Mouse (Mus musculus) kidney, embryonic 14.5 days (tissue): ENCODE results near the gene Krtap4-8. TPM values are rescaled to one million over a fixed set of nuclear protein-coding genes. Genes with fewer than 3 reads are reported as not detected.
"Not testable (repeated sequence)": the region's sequence is repeated elsewhere in the genome, so short reads cannot be mapped to it uniquely, and the experiment has no call there.

Experiments used
- ATAC-seq: fragments of 200-750 bp; cut with Nextera tagmentation; 2 replicates; pipeline ENCODE4 v1.8.0; 2017; ENCODE audit warnings: moderate number of reproducible peaks, mild to moderate bottlenecking, moderate TSS enrichment, moderate library complexity; ENCODE audit not compliant: low FRiP score, low TSS enrichment
- H3K27ac ChIP-seq: fragments of 300-500 bp; sonication (generic); 2 replicates; pipeline ENCODE4 v1.5.1; 2014; ENCODE audit warnings: low read depth, mild to moderate bottlenecking, low read length, moderate library complexity, mixed read lengths
- H3K27me3 ChIP-seq: fragments of 300-500 bp; sonication (generic); 2 replicates; pipeline ENCODE4 v1.6.1; 2014; ENCODE audit warnings: mild to moderate bottlenecking, low read length; ENCODE audit not compliant: control insufficient read depth, insufficient read depth
- H3K36me3 ChIP-seq: fragments of 300-500 bp; sonication (generic); 2 replicates; pipeline ENCODE4 v1.6.1; 2014; ENCODE audit warnings: low read length, mixed read lengths; ENCODE audit not compliant: control insufficient read depth, insufficient read depth
- H3K4me1 ChIP-seq: fragments of 300-500 bp; sonication (generic); 2 replicates; pipeline ENCODE4 v1.6.1; 2014; ENCODE audit warnings: low read length, mixed read lengths; ENCODE audit not compliant: control insufficient read depth, insufficient read depth
- H3K4me2 ChIP-seq: fragments of 300-500 bp; sonication (generic); replicated peaks from 2 replicates; pipeline ENCODE4 v1.6.1; 2014; ENCODE audit warnings: low read depth, mild to moderate bottlenecking, low read length
- H3K4me3 ChIP-seq: fragments of 300-500 bp; sonication (generic); 2 replicates; pipeline ENCODE4 v1.5.1; 2014; ENCODE audit warnings: mild to moderate bottlenecking, low read length
- H3K9ac ChIP-seq: fragments of 300-500 bp; sonication (generic); 2 replicates; pipeline ENCODE4 v1.6.1; 2014; ENCODE audit warnings: low read depth, mild to moderate bottlenecking, low read length, moderate library complexity
- H3K9me3 ChIP-seq: fragments of 300-500 bp; sonication (generic); 2 replicates; pipeline ENCODE4 v1.6.1; 2016; ENCODE audit warnings: low read length; ENCODE audit not compliant: control insufficient read depth
- WGBS: fragments of 180-500 bp; shearing (Covaris S2); extraction: QIAGEN DNeasy Blood & Tissue Kit; methylation state at CpG from one replicate; pipeline ENCODE4 v1.1.7; 2014; 5-methylcytosine and 5-hydroxymethylcytosine counted together
- polyA plus RNA-seq: library from polyadenylated mRNA; unstranded; fragments of >200 nt; fragmentation: Nextera tagmentation; extraction: Ambion mirVana; gene quantifications from 2 replicates; pipeline ENCODE4 v1.2.1, GENCODE M21; 2014

The Krtap4-8 gene
- polyA plus RNA-seq = not detected in 2 replicates

GRCm38 (mm10) chr11:99780604-99781003, at the start of gene Krtap4-8:
TSS of gene Krtap4-8 (minus strand) at chr11:99780704.
- Histone ChIP-seq H3K4me1 (no peaks in the 10 kb centered on the region), H3K4me3 (no peak within 1 kb of the TSS), H3K27ac (no peak within 1 kb of the TSS), H3K4me2 (no peak within 1 kb of the TSS), H3K27me3 (no peaks in the 10 kb centered on the region), H3K9ac (no peak within 1 kb of the TSS), H3K36me3 (no peaks in the 10 kb centered on the region), H3K9me3 (no peaks in the 10 kb centered on the region)
- 98% methylated on average over 2 of the region's 2 CpGs for WGBS
- no peak for ATAC-seq

- WGBS = 88% methylated on average over 2 of the region's 2 CpGs
- H3K9ac ChIP-seq, H3K27ac ChIP-seq, H3K4me2 ChIP-seq, ATAC-seq, H3K4me3 ChIP-seq, H3K4me1 ChIP-seq, H3K9me3 ChIP-seq, H3K27me3 ChIP-seq, H3K36me3 ChIP-seq: not testable (repeated sequence)
These were observed 35.1 kb upstream of the Krtap4-8 start, which contains the start of gene Gm11564 for GRCm38 (mm10) chr11:99815566-99815965. TSS of gene Gm11564 (minus strand) at chr11:99815666.

- not testable (repeated sequence) for H3K4me1 ChIP-seq, H3K4me3 ChIP-seq, H3K9ac ChIP-seq, H3K9me3 ChIP-seq, H3K4me2 ChIP-seq, H3K36me3 ChIP-seq, H3K27me3 ChIP-seq, H3K27ac ChIP-seq, ATAC-seq
These were observed 29.3 kb upstream of the Krtap4-8 start, which contains the start of gene Krtap4-13 for GRCm38 (mm10) chr11:99809792-99810191. TSS of gene Krtap4-13 (minus strand) at chr11:99809892.

- not testable (repeated sequence) for H3K4me2 ChIP-seq, H3K27ac ChIP-seq, H3K27me3 ChIP-seq, H3K4me3 ChIP-seq, H3K36me3 ChIP-seq, H3K9me3 ChIP-seq, H3K4me1 ChIP-seq, ATAC-seq, H3K9ac ChIP-seq
- no CpG with 5 or more reads among the region's 1 CpGs for WGBS
These were observed 23.8 kb upstream of the Krtap4-8 start, which contains the start of gene Gm11554 for GRCm38 (mm10) chr11:99804346-99804745. TSS of gene Gm11554 (minus strand) at chr11:99804446.

- H3K4me2 ChIP-seq, H3K9ac ChIP-seq, ATAC-seq, H3K36me3 ChIP-seq, H3K4me3 ChIP-seq, H3K9me3 ChIP-seq, H3K27ac ChIP-seq, H3K4me1 ChIP-seq, H3K27me3 ChIP-seq: not testable (repeated sequence)
- no CpG with 5 or more reads among the region's 1 CpGs for WGBS
These were observed 18.3 kb upstream of the Krtap4-8 start, which contains the start of gene Gm11569 for GRCm38 (mm10) chr11:99798832-99799231. TSS of gene Gm11569 (minus strand) at chr11:99798932.

GRCm38 (mm10) chr11:99793367-99793766, 12.9 kb upstream of the Krtap4-8 start, which contains the start of gene Gm11596:
TSS of gene Gm11596 (minus strand) at chr11:99793467.
- Histone ChIP-seq H3K27ac (no peak within 1 kb of the TSS), H3K4me3 (no peak within 1 kb of the TSS), H3K36me3 (no peaks in the 10 kb centered on the region), H3K9me3 (no peaks in the 10 kb centered on the region), H3K9ac (no peak within 1 kb of the TSS), H3K4me1 (no peaks in the 10 kb centered on the region), H3K4me2 (no peak within 1 kb of the TSS), H3K27me3 (no peaks in the 10 kb centered on the region)
- ATAC-seq = no peak
- 83% methylated on average over 2 of the region's 2 CpGs for WGBS

GRCm38 (mm10) chr11:99784900-99785299, 4.4 kb upstream of the Krtap4-8 start, which contains the start of gene Krtap4-9:
TSS of gene Krtap4-9 (plus strand) at chr11:99785200.
- not testable (repeated sequence) for H3K27me3 ChIP-seq, H3K27ac ChIP-seq, ATAC-seq, H3K4me1 ChIP-seq, H3K9me3 ChIP-seq, H3K9ac ChIP-seq, H3K36me3 ChIP-seq, H3K4me3 ChIP-seq, H3K4me2 ChIP-seq

GRCm38 (mm10) chr11:99778401-99778800, 2.1 kb downstream of the Krtap4-8 start:
- Histone ChIP-seq H3K9ac (no peak overlapping the region), H3K27ac (no peak overlapping the region), H3K4me2 (no peak overlapping the region), H3K9me3 (no peaks in the 10 kb centered on the region), H3K27me3 (no peaks in the 10 kb centered on the region), H3K4me1 (no peaks in the 10 kb centered on the region), H3K4me3 (no peak overlapping the region), H3K36me3 (no peaks in the 10 kb centered on the region)
- 65% methylated on average over 7 of the region's 7 CpGs for WGBS
- ATAC-seq = no peak

GRCm38 (mm10) chr11:99772813-99773212, 7.7 kb downstream of the Krtap4-8 start, which contains the start of gene Gm11595:
TSS of gene Gm11595 (minus strand) at chr11:99772913.
- not testable (repeated sequence) for H3K36me3 ChIP-seq, H3K9me3 ChIP-seq, ATAC-seq, H3K9ac ChIP-seq, H3K4me3 ChIP-seq, H3K27ac ChIP-seq, H3K4me2 ChIP-seq, H3K27me3 ChIP-seq, H3K4me1 ChIP-seq
